Mouse (Mus musculus) CH12.LX (cell line): ENCODE data around the gene Six3. TPM values are rescaled to one million over a fixed set of nuclear protein-coding genes. Genes with fewer than 3 reads are reported as not detected.

Source experiments
- DNase-seq: peaks from one replicate; pipeline ENCODE4 v3.0.0-alpha.2; 2013; ENCODE audit errors: extremely low read depth
- H3K27ac ChIP-seq: 2 replicates; pipeline ENCODE4 v1.5.1; 2012; ENCODE audit warnings: low read depth, mild to moderate bottlenecking, control low read depth, moderate library complexity; ENCODE audit not compliant: insufficient read depth
- H3K27me3 ChIP-seq: replicated peaks from 2 replicates; pipeline ENCODE3; 2012; ENCODE audit warnings: inconsistent platforms
- H3K36me3 ChIP-seq, 2 experiments: replicated peaks in 1 of 2; 2 replicates each; pipeline versions ENCODE3 to v1.6.1; 2012; ENCODE audit warnings: inconsistent platforms in 1 of 2, low read length in 1 of 2, mild to moderate bottlenecking in 1 of 2, mixed read lengths in 1 of 2, moderate library complexity in 1 of 2; ENCODE audit not compliant: control insufficient read depth in 1 of 2, insufficient read depth in 1 of 2
- H3K4me1 ChIP-seq, 2 experiments: 2 replicates each; pipeline ENCODE4 v1.6.1; 2012; ENCODE audit warnings: inconsistent platforms in 1 of 2, moderate library complexity in 1 of 2; ENCODE audit not compliant: insufficient read depth in 2 of 2, control insufficient read depth in 1 of 2
- H3K4me2 ChIP-seq: 2 replicates; pipeline ENCODE4 v1.6.1; 2012; ENCODE audit warnings: low read depth, mild to moderate bottlenecking, control low read depth; ENCODE audit not compliant: poor library complexity, insufficient read depth, severe bottlenecking
- H3K4me3 ChIP-seq, 3 experiments: fragments of 150-350 bp in 1 of 3; sonication (generic) in 1 of 3; replicated peaks in 1 of 3; 2 replicates each; pipeline versions ENCODE3 to v1.5.1; 2011 to 2012; ENCODE audit warnings: low read depth in 2 of 3, low read length in 2 of 3, mild to moderate bottlenecking in 2 of 3, moderate library complexity in 2 of 3, control low read depth in 1 of 3, improper control_type of control experiment in 1 of 3, inconsistent platforms in 1 of 3, mixed read lengths in 1 of 3; ENCODE audit not compliant: poor library complexity in 1 of 3
- H3K79me2 ChIP-seq: replicated peaks from 2 replicates; pipeline ENCODE4 v1.6.1; 2012; ENCODE audit warnings: mild to moderate bottlenecking, moderate library complexity; ENCODE audit not compliant: control insufficient read depth, poor library complexity, insufficient read depth, severe bottlenecking; ENCODE audit errors: extremely low read depth
- H3K9ac ChIP-seq: 2 replicates; pipeline ENCODE4 v1.6.1; 2012; ENCODE audit warnings: low read depth, mild to moderate bottlenecking, control low read depth, moderate library complexity; ENCODE audit not compliant: insufficient read depth
- H3K9me3 ChIP-seq: replicated peaks from 2 replicates; pipeline ENCODE3; 2012; ENCODE audit warnings: low read length, inconsistent platforms, mixed read lengths
- CHD2 ChIP-seq: IDR thresholded peaks from 2 replicates; pipeline ENCODE4 v1.6.1; 2011; ENCODE audit warnings: low read length, improper control_type of control experiment
- ELF1 ChIP-seq: IDR thresholded peaks from 2 replicates; pipeline ENCODE4 v1.6.1; 2014; ENCODE audit warnings: low read depth, mild to moderate bottlenecking, inconsistent platforms, low read length, improper control_type of control experiment
- GABPA ChIP-seq: IDR thresholded peaks from 2 replicates; pipeline ENCODE4 v1.6.1; 2012; ENCODE audit warnings: low read depth, low read length, improper control_type of control experiment, inconsistent platforms; ENCODE audit not compliant: insufficient replicate concordance
- HCFC1 ChIP-seq: IDR thresholded peaks from 2 replicates; pipeline ENCODE4 v1.6.1; 2012; ENCODE audit warnings: low read depth, mild to moderate bottlenecking, inconsistent platforms, low read length, improper control_type of control experiment
- IRF4 ChIP-seq: IDR thresholded peaks from 2 replicates; pipeline ENCODE4 v1.6.1; 2014; ENCODE audit warnings: low read depth, mild to moderate bottlenecking, inconsistent platforms, low read length, improper control_type of control experiment
- JUN ChIP-seq: IDR thresholded peaks from 2 replicates; pipeline ENCODE4 v1.6.1; 2011; ENCODE audit warnings: low read depth, mild to moderate bottlenecking, low read length, improper control_type of control experiment, moderate library complexity; ENCODE audit not compliant: insufficient read depth
- JUND ChIP-seq: conservative IDR thresholded peaks from 2 replicates; pipeline ENCODE4 v1.6.1; 2011; ENCODE audit warnings: low read depth, low read length, improper control_type of control experiment
- KAT2A ChIP-seq: IDR thresholded peaks from 2 replicates; pipeline ENCODE4 v1.6.1; 2012; ENCODE audit warnings: low read length, improper control_type of control experiment, inconsistent platforms; ENCODE audit not compliant: insufficient replicate concordance
- MAX ChIP-seq: IDR thresholded peaks from 2 replicates; pipeline ENCODE4 v1.6.1; 2011; ENCODE audit warnings: low read length, improper control_type of control experiment
- MEF2A ChIP-seq: IDR thresholded peaks from 2 replicates; pipeline ENCODE4 v1.6.1; 2014; ENCODE audit warnings: low read depth, mild to moderate bottlenecking, inconsistent platforms, low read length, improper control_type of control experiment, borderline replicate concordance
- MXI1 ChIP-seq: IDR thresholded peaks from 2 replicates; pipeline ENCODE4 v1.6.1; 2011; ENCODE audit warnings: mild to moderate bottlenecking, low read depth, low read length, improper control_type of control experiment
- MYC ChIP-seq: IDR thresholded peaks from 2 replicates; pipeline ENCODE4 v1.6.1; 2011; ENCODE audit warnings: low read depth, mild to moderate bottlenecking, improper control_type of control experiment, low read length
- POLR2A ChIP-seq: IDR thresholded peaks from 2 replicates; pipeline ENCODE4 v1.6.1; 2011; ENCODE audit warnings: low read depth, mild to moderate bottlenecking, improper control_type of control experiment, low read length
- RAD21 ChIP-seq: IDR thresholded peaks from 2 replicates; pipeline ENCODE4 v1.6.1; 2011; ENCODE audit warnings: low read depth, mild to moderate bottlenecking, low read length, improper control_type of control experiment, moderate library complexity
- RCOR1 ChIP-seq: conservative IDR thresholded peaks from 2 replicates; pipeline ENCODE4 v1.6.1; 2012; ENCODE audit warnings: low read depth, mild to moderate bottlenecking, inconsistent platforms, low read length, improper control_type of control experiment
- TBP ChIP-seq: conservative IDR thresholded peaks from 2 replicates; pipeline ENCODE4 v1.6.1; 2011; ENCODE audit warnings: low read depth, low read length, improper control_type of control experiment
- USF1 ChIP-seq: IDR thresholded peaks from 2 replicates; pipeline ENCODE4 v1.6.1; 2014; ENCODE audit warnings: low read depth, mild to moderate bottlenecking, inconsistent platforms, low read length, improper control_type of control experiment
- ZC3H11A ChIP-seq: IDR thresholded peaks from 2 replicates; pipeline ENCODE4 v1.6.1; 2012; ENCODE audit warnings: low read depth, mild to moderate bottlenecking, inconsistent platforms, low read length, improper control_type of control experiment
- ZNF384 ChIP-seq: IDR thresholded peaks from 2 replicates; pipeline ENCODE4 v1.6.1; 2012; ENCODE audit warnings: low read depth, low read length, improper control_type of control experiment, inconsistent platforms
- dilution Hi-C: fragments of 300-500 bp; cut with MboI; formaldehyde crosslinking; loops from 2 replicates; pipeline ENCODE4 v1.14.3; 2020; ENCODE audit warnings: low sequenced_read_pairs; ENCODE audit not compliant: extremely low pct_unique_long_range_greater_than_20kb, extremely low pct_ligation_motif_present
- in situ Hi-C: fragments of 300-500 bp; cut with MboI; formaldehyde crosslinking; loops from 3 replicates; pipeline ENCODE4 v1.14.3; 2019; ENCODE audit warnings: low sequenced_read_pairs, low pct_ligation_motif_present, low pct_unique_long_range_greater_than_20kb, mixed read lengths
- polyA plus RNA-seq: library from polyadenylated mRNA; unstranded; fragments of >175 nt; gene quantifications from 2 replicates; pipeline ENCODE4 v1.2.1, GENCODE M21; 2012; ENCODE audit warnings: low read depth; ENCODE audit not compliant: insufficient read length
- total RNA-seq, 2 experiments: library from RNA; depleted of rRNA; stranded (reverse); fragments of 300-350 nt in 1 of 2; fragments of >200 nt in 1 of 2; gene quantifications; 2 replicates each; pipeline ENCODE4 v1.2.3; 2012 to 2014

The Six3 gene
- total and polyA plus RNA-seq, 3 experiments, result not detected

DNA sequence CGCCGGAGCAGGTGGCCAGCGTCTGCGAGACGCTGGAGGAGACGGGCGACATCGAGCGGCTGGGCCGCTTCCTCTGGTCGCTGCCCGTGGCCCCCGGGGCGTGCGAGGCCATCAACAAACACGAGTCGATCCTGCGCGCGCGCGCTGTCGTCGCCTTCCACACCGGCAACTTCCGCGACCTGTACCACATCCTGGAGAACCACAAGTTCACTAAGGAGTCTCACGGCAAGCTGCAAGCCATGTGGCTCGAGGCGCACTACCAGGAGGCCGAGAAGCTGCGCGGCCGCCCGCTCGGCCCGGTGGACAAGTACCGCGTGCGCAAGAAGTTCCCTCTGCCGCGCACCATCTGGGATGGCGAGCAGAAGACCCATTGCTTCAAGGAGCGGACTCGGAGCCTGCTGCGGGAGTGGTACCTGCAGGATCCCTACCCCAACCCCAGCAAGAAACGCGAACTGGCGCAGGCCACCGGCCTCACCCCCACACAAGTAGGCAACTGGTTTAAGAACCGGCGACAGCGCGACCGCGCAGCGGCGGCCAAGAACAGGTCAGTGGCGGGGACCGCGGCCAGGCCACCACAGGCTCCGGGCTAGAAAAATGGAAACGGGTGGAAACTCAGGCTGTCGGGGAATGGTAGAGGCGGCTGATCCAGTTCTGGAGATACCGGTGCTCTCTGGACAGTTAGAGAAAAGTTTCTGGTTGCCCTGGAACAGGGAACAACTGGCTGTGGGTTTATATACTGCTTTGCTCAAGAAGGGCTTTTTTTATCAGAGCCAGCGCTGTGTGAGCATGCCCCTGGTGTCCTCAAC, 8.3 kb downstream of the Six3 start:
- dilution Hi-C loops, result no loop called here
- in situ Hi-C loops, result no loop called here
- H3K4me2 ChIP-seq, result no peak overlapping the region
- TF ChIP-seq MYC (no peak), MXI1 (no peak), ZC3H11A (no peak), RAD21 (no peak), TBP (no peak), POLR2A (no peak), CHD2 (no peak)
- no peak for DNase-seq
- H3K4me1 ChIP-seq, result no peaks in the 10 kb centered on the region
- H3K27ac ChIP-seq, result no peak overlapping the region
- H3K9ac ChIP-seq, result no peak overlapping the region
- H3K9me3 ChIP-seq, result peaks cover 7% of the 10 kb centered on the region
- H3K4me3 ChIP-seq, result no peak overlapping the region
- H3K27me3 ChIP-seq, result no peaks in the 10 kb centered on the region
- no peaks in the 10 kb centered on the region for H3K36me3 ChIP-seq
- no peaks in the 10 kb centered on the region for H3K79me2 ChIP-seq

DNA sequence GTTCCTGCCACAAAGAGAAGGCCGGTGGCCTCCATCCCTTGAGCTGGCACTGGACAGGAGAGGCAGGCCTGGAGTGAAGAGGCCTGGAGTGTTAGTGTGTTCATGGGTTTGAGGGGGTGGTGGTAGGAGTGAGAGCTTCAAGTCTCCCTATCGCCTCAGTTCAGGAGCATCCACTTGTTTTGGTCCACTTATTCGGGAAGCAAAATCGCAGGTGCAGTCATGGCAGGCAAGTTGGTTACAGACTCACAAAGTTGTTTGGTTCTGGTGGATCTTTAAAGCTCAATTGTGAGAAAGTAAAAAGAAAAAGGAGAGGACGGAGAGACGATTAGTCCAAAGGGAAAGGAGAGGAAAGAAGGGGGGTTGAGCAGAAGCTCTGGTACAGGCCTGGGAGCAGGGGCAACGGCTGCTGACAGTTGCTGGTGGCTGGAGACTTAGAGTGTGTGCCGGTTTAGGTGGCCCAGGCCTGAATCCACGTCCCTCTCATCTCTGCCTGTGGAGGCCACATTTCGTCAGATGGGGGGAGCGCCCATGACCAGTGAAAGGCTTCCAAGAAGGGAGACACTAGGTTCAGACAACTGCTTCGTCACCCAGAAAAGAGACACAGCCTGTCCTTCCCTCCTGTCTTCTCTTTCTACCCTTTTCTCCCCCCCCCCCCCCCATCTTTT, 9.2 kb downstream of the Six3 start:
- dilution Hi-C loops, result no loop called here
- Histone ChIP-seq H3K27me3 (no peaks in the 10 kb centered on the region), H3K79me2 (no peaks in the 10 kb centered on the region)

More for the DNA sequence above, 9.2 kb downstream of the Six3 start:
- Histone ChIP-seq H3K4me2 (no peak overlapping the region), H3K9me3 (peaks cover 7% of the 10 kb centered on the region), H3K4me3 (no peak overlapping the region), H3K36me3 (no peaks in the 10 kb centered on the region)
- no peak for TF ChIP-seq GABPA
- no peak for TF ChIP-seq KAT2A
- TF ChIP-seq IRF4, result no peak
- no peak for TF ChIP-seq MAX
- TF ChIP-seq ZNF384, result no peak
- no peak for TF ChIP-seq RAD21
- no peak for TF ChIP-seq MXI1
- TF ChIP-seq USF1, result no peak
- no peak for TF ChIP-seq ELF1
- no peak for TF ChIP-seq MEF2A
- no peak for TF ChIP-seq MYC
- no peak for TF ChIP-seq HCFC1
- no peak for TF ChIP-seq RCOR1
- TF ChIP-seq JUN, result no peak
- no peak for TF ChIP-seq CHD2
- no peak for TF ChIP-seq JUND
- TF ChIP-seq, all 38 proteins: peak for 0
- H3K4me1 ChIP-seq, result no peaks in the 10 kb centered on the region
- H3K9ac ChIP-seq, result no peak overlapping the region
- in situ Hi-C loops, result no loop called here
- no peak for DNase-seq
- no peak overlapping the region for H3K27ac ChIP-seq
